Mouse (Mus musculus) CD4-positive, CD25-positive, alpha-beta regulatory T cell, adult 2 months (primary cell): ENCODE measurements around the gene Pcdh19.
"Not testable (repeated sequence)": the region's sequence is repeated elsewhere in the genome, so short reads cannot be mapped to it uniquely, and the experiment has no call there.

Experiments
- DNase-seq: peaks from one replicate; pipeline ENCODE4 v3.0.0-alpha.2; 2012; ENCODE audit warnings: low read depth, low spot score

The Pcdh19 gene

DNA sequence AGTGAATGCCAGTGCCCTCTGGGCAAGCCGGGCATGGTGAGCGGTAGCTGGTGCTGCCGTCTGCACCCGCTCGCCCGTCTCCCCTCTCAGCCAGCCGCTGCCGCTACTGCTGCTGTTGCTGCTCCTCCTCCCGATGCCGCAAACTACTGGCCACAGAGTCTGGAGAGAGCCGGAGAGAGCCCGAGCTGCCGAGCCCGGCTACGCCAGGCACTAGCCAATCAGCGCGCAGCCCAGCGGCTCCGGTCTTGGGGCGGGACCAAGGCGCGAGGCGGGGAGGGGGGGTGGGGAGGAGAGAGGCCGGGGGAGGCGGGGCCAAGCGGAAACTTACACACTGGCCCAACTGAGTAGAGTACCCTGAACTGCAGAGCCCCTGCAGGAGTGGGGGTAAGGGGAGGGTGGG, at the start of gene Pcdh19:
Pcdh19 (minus strand) TSS at position 148 of the 400 bp plus-strand sequence.
- DNase-seq = peak; percentile 36

DNA sequence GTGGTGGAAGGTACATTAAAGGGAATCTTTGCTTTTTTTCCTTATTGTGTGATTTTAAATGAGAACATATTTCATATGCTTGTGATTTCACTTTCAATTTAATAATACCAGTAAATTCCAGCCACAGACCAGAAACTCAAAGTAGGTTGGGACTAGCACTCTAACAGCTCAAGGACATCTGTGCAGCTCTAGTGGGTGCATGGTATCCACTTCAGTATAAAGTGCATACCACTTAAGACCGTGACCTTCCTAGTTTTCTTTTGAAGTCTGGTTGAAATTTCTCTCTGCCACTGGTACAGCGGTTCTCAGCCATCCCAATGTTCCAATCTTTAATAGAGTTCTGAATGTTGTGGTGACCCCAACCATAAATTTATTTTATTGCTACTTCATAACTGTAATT, 47.1 kb upstream of the Pcdh19 start:
- DNase-seq = no peak

DNA sequence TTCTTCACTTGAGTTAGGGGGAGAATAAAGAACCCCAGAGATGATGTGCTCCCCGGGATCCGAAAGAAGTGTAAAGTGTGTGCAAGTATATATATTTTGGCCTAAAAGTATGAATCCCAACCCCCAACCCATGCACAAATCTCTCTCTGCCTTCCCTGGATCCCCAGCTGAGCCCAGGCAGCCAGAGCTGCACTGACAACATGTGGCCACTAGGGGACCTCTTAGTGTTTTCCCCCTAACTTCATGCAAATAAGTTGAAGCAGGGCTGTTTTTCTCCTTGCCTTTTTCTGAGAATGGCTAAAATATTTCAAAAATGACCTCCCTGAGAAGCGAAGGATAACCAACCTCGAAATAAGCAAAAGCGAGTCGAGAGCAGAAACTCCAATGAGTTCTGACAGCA, 46.2 kb upstream of the Pcdh19 start:
- DNase-seq = peak; percentile 15

DNA sequence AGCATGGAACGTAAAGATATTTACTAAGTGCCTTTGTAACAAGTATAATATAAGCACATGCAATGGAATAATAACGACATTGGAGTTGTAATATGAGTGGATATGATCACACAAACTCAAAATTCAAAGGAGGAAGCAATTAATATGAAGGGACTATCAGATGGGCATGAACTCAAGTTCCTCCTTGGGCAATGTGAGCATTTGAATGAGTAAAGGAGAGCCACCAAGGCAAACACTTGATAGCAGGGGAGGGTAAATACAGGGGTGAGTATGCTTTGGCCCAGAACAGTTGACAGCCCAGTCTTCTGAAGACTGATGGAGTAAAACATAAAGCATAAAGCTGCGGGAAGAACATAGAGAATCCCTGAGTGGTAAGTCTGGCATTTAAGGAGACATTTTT, 32.7 kb upstream of the Pcdh19 start:
- no peak for DNase-seq

DNA sequence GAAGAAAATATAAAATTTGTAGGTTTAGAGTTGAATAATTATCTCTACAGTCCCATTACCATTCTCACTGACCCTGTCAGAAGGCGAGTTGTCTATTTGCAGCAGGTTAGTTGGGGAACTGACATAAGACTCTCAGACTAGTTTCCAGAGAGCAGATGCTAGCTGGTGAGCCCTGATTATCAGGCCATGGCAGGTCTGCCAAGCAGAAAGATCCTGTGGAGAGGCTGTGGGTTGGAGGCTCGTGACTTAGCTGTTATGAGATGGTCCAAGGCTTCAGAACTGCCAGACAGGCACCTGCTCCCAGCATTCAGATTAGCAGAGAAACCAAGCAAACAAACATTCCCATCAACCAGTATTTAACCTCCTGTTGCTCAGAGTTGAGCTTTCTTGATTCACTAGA, 21.8 kb upstream of the Pcdh19 start:
- no peak for DNase-seq

DNA sequence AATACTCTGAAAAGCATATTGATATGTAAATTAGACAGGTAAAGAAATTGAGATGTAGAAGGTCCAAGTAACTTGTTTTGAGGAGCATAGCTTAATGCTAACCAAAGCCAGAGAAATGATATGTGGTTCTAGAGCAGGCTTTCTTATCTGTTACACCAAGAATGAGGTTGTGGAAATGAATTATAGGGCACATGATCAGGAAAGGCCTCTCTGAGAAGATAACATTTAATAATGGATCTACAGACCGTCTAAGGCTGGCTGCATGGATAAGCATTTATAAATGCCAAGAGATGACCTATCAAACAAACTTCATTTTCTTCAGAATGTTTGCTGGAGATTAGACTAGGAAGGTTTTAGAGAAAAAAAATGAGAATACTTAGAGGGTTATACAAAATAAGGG, 14.1 kb upstream of the Pcdh19 start:
- DNase-seq = no peak

DNA sequence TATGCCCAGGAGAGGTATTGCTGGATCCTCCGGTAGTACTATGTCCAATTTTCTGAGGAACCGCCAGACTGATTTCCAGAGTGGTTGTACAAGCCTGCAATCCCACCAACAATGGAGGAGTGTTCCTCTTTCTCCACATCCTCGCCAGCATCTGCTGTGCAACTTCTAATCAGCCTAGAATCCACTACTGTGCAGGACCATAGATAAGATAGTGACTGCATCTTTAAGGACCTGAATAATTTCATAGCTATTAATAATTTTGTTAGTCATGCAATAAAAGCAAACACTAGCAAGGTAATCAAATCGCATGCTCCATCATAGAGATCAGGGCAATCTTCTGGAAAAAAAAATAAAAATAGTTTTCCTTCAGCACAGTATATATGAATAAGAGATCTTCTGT, 9.1 kb upstream of the Pcdh19 start:
- not testable (repeated sequence) for DNase-seq

DNA sequence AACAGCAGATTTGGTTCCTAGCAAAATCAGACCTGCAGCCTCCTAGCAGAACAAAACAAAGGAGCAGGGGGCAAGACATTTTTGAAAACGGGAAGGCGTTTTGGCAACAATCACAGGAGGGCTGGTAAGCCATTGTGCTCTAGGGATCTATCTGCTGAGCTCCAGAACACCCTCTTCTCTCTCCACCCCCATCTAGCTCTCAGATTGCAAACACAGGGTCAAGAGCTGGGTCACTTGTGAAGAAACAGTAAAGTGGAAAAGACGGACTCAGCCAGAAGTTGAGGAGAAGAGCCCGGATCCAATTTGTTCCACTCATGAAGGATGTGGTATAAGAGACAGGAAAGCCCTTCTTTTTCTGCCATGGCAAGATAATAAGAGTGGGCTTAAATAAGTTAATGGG, 7.7 kb upstream of the Pcdh19 start:
- DNase-seq = no peak

DNA sequence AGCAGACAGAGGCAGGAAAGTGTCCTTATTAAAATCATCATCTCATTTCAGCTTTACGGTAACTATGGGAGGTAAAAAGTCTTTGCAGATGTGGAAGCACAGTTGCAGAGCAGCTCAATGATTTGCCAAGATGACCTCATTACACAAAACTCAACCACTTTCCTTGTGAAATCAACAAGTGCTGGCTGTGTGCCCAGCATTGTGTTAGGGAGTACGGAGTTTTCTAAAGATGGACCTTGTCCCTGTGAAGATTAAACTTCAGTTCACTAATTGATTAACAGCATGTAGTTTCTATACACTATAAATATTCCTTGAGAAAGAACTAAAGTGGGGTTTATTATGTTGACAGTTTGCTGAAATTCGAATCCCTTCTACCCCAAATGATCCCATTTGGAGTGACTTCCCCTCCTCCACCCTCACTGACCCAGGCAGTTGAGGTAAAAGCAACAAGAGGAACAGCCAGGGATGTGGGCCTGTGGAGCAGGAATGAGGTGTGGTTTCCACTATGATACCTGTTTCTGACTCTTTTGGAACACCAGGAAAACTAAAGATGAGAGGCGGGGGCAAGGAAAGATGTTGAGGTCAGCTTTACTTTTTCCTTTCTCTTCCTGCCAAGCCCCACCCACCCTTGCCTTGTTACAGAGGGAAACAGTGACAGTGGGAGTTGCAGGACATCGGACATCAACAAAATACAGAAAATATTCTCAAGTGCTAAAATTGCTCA, 4.4 kb upstream of the Pcdh19 start:
- DNase-seq = no peak

DNA sequence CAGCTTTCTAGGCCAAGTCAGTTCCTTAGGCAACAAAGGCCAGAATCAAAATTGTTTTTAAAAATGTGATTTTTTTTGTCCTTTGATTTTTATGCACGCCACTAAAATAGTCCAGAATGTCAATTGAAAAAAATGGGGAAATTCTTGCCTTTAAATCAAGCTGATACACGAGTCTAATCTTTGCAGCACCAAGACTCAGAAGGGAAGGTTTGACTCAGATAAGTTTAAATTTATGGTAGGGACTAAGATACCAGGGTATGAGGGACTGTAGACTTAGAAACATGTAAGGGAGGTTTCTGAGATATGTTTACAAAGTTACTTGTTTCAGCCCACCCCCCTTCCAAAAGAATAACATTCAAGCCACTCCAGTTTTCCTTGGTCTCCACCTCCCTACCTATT, 3.6 kb upstream of the Pcdh19 start:
- no peak for DNase-seq

DNA sequence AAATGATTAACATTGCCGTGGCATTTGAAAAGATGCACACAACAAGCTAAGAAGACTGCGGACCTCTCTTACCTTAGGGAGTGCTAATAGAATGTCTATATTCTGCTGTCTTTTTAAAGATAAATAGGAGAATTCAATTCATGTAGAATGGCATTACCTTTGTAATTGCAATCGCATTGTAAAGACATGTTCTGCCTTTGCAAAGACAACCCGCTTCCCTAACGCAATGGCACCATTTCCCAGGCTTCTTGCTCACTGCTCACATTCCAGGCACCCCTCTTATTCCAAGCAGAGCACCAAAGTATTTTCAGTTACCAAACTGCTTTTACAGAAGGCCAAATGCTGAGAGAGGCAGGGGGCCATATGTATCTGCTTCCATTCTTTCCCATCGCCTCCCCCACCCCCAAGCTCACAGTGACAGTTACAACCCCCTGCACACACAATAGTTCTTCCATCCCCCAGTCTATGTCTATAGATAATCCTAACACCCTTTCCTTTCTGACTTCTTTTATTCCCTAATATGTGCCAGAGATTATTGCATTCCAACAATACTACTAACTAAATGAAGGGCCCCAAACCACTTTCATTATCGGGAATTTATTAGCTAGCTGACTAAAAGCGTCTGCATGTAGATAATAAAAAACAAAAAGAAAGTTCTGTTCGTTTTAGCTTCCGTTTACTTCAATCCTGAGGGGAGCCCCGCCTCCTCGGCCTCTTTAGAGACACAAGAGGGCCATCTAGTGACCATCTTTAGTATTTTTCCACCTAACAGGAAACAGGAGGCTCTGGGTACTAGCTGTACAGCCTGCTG, 3.0 kb upstream of the Pcdh19 start:
- DNase-seq = peak; percentile 72

DNA sequence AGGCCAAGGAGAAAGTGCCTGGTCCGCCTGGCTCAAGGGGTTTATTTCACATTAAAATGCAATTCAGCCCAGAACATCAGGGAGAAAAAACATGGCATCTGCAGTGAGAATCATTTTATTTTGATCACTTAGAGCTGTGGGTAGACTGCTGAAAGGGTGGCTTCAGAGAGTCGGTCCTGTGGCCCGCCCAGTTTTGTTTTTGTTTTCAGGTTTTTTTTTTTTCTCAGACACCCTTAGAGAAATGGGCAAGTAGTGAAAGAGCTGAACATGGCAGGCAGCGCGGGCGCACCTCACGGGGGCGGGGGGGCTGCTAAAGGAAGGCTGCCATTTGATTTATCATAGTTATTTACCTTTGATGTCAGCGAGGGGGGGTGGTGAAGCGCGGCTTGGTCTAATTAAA, 2.0 kb upstream of the Pcdh19 start:
- peak; percentile 0 for DNase-seq

DNA sequence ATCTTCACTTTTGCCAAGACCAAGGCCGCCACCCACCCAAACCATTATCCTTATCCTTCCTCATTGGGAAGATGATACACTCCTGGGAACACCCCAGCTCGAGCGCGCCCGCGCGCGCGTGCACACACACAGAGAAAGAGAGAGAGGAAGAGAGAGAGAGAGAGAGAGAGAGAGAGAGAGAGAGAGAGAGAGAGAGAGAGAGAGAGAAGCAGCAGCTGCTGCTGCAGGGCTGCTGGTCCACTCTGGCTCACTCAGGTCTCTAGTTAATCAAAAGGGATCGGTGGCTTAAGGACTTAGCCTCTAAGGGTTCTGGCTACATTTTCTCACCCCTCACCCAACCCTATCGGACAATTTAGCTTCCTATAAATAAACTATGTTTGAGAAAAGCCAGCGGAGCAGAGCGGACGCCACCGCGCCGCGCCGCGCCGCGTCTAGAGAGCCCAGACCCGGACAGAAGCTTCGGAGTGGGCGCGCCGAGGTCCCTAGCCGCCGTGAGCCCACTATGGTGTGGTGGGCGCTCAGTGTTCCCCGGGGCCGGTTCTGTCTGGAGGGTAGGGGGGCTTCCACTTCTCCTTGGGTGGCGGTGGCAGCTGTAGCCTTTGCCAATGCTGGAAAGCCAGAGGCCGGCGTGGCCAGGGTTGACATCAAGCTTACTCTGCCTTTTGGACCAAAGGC, 926 bp upstream of the Pcdh19 start:
- no peak for DNase-seq

DNA sequence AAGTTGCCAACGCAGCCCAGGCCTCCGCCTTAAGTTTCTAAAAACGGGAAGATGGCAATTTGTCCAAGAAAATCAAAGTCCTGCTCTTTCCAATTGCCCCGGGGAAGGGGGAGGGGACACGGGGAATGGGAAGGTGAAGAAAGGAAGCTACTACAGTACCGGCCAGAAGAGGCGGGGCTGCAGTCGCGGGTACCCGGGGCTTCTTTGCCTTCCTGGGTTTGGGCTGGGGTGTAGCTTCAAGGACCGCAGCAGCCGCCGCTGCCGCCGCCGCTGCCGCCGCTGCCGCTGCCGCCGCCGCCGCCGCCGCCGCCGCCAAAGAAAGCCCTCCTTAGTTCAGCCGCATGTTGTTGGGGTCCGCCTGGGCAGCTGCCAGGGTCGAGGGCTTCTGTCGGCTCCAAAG, 631 bp downstream of the Pcdh19 start:
- peak; percentile 1 for DNase-seq

DNA sequence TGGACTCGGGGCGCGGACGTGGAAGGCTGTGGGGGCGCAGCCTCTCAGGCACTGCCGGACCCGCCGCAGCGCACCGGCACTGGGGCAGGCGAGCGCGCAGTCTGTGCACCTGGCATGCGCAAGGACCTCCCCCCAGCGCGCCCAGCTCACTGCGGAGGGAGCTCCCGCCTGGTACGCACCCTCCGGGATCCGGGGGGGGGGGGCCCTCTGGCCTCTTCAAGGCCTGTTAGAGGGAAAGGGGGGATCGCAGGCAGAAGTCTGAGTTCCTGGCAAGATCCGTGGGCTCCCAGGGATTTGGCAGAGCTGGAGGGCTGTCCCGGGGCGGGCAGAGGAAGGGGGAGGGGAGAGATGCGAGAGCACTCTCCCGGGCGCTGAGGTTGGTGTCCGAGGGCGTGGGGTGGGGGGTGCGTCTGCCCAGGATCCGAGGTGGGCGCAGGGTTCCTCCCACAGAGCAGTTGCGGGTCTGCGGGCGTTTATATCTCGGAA, 1.1 kb downstream of the Pcdh19 start:
- peak; percentile 1 for DNase-seq

DNA sequence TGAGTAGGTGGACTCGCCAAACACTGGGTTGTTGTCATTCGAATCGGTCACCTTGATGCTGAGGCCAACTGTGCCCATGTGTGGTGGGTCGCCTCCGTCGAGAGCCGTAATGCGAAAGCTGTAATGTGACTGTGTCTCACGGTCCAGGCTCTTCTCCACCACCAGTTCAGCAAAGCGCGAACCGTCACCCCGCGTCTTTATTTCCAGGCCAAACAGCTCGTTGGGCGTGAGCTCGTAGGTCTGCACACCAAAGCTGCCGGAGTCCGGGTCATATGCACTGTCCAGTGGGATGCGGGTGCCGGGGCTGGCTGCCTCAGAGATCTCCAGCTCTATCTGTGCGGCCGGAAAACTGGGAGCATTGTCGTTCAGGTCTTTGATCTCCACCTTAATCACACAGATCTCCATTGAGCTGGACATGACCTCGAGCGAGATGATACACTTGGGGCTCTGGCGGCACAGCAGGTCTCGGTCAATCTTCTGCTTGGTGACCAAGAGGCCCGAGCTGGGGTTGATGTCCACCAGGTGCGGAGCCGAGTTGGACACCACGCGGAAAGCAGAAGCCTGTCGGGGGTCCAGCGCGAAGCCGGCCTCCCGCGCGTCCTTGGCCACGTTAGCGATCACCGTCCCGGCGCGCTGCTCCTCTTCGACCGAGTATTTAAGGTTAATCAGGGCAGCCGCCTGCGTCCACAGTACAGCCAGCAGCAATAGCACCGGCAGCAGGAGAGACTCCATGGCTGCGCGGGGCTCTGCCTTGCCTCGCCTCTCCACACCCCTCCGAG, 2.1 kb downstream of the Pcdh19 start:
- DNase-seq = no peak

DNA sequence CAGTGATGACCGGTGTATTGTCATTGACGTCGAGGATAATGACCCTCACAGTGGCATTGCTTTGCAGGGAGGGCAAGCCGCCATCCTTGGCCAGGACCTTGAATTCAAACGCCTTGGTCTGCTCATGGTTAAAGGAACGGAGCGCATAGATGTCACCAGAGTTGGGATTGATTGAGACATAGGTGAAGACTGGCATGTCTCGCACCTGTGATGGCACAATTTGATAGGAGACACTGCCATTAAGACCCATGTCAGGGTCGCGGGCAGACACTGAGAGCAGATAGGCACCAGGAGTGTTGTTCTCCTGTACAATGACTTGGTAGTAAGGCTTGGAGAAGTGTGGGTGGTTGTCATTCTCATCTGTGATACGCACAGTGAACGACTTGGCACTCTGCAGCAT, 3.2 kb downstream of the Pcdh19 start:
- no peak for DNase-seq

DNA sequence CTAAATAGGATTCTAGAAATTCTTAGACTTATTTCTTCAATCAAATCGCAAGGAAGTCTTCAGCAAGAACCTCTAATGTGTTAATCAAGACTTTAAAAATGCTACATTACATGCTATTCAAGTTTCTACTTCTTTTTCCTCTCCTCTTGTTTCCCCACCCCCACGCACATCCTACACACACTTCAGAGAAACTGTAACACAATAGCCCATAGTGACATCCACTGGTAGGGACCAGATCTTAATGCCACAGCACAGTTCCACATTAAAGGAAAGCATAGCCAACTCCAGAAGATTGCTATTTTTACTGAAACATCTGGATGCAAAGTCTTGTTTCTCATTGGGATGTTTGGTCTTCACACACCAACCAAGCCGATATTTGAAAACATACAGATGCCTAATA, 4.8 kb downstream of the Pcdh19 start:
- no peak for DNase-seq

DNA sequence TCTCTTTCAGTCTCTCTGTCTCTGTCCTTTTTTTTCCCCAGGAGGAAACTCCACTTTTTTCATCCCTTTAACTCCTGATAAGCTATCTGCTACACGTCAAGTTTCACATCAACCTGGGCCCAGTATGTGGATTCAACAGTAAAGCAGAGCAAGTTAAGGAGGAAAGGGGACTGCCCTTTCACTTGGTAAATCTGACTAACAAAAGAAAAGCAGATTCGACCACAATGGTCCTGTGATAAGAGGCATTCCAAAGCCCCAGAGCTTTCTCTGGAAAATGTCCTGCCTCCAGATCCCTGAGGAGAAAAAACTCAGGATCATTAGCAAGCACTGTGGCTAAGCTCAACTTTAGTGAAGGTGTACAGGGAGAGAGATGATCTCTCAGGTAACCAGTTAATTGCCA, 13.7 kb downstream of the Pcdh19 start:
- no peak for DNase-seq

DNA sequence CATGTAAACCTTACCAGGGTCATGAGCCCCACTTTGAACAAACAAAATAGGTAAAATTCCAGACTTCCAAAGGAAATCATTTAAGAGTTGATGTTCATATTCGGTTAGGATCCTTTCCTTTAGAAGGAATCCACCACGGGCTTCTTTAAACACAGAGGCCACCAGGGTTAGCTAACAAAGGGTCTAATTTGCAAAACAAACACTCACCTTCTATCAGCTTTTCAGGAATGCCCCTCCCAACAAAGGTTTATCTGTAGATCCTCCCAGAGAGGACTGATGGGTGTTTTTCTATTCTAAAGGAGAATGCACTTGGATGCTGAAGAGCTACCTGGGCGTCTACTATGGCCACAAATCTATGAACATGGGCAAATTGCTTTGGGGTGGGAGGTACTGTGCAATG, 15.0 kb downstream of the Pcdh19 start:
- DNase-seq = no peak

DNA sequence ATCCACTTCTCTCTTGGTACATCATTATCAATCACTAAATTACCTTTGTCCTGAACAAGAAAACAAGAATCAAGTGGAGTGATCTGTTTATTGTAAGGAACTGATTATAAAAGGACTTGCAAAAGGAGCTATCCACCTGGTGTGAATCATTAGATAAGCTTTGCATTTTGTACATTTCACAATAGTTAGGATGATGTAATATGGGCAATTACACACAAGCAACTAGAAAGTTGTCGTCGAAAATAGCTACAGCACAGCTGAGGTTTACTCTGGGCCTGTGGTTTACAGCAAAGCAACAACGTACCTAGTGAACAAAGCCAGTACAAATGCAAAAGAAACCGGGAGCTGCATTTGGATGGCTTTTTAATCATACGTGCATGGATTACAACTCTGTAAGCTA, 28.7 kb downstream of the Pcdh19 start:
- DNase-seq = no peak
